Mouse (Mus musculus) adrenal gland, postnatal 14 days (tissue): ENCODE measurements around the gene Mapkapk3. TPM values are rescaled to one million over a fixed set of nuclear protein-coding genes. Genes with fewer than 3 reads are reported as not detected.

Source experiments
- microRNA-seq, 2 experiments: library from miRNA; unstranded; fragments of <30 nt; microRNA quantifications; one replicate each; pipeline ENCODE4 v1.2.0; 2021
- total RNA-seq: library from RNA; stranded (reverse); gene quantifications from 2 replicates; pipeline ENCODE4 v1.2.3, GENCODE M21; 2021

The Mapkapk3 gene
- total RNA-seq, 1 experiment from 2014 or later: 42.8 TPM

Small RNAs within 50 kb of the gene (microRNA-seq; reads per million reads assigned to microRNA genes)
- 0 reads per million in 2 experiments for gene Gm22238

Other genes starting within 250 kb of the Mapkapk3 start
- 3.4 and 4.2 TPM in 2 replicates for gene Dock3, start 58.0 kb downstream of the Mapkapk3 start, total RNA-seq
- 20.5 and 63.5 TPM in 2 replicates for gene Cish, start 6.1 kb upstream of the Mapkapk3 start, total RNA-seq
- gene Hemk1, start 48.5 kb upstream of the Mapkapk3 start, total RNA-seq: 23.1 and 23.9 TPM in 2 replicates
- 2.3 and 2.8 TPM in 2 replicates for gene 6430571L13Rik, start 50.7 kb upstream of the Mapkapk3 start, total RNA-seq
- gene Cacna2d2, start 109.7 kb upstream of the Mapkapk3 start, total RNA-seq: 5.1 and 6.6 TPM in 2 replicates
- gene Tmem115, start 244.1 kb upstream of the Mapkapk3 start, total RNA-seq: 36.1 and 36.9 TPM in 2 replicates